Mouse (Mus musculus) left cerebral cortex, postnatal 10 days (tissue): ENCODE data around the gene Pigg. TPM values are rescaled to one million over a fixed set of nuclear protein-coding genes. Genes with fewer than 3 reads are reported as not detected.
"Not testable (repeated sequence)": the region's sequence is repeated elsewhere in the genome, so short reads cannot be mapped to it uniquely, and the experiment has no call there.

Experiments
- DNase-seq, 2 experiments: peaks; one replicate each; pipeline ENCODE4 v3.0.0; 2021 to 2022; ENCODE audit warnings: low spot score in 2 of 2, mixed read lengths in 1 of 2; ENCODE audit errors: extremely low spot score in 1 of 2
- intact Hi-C: fragments of 180-260 bp; cut with DNase I; formaldehyde crosslinking; loops from one replicate; pipeline ENCODE4 v1.15.1; 2025
- total RNA-seq, 2 experiments: library from RNA; stranded (reverse); gene quantifications; 2 replicates each; pipeline ENCODE4 v1.2.3; 2021

Gene Pigg
- total RNA-seq: 1 to 10 TPM; 7.5 to 7.9 TPM

- intact Hi-C loops: no loop called here
Measured at GRCm38 (mm10) chr5:108312224-108313064, at the start of gene Pigg. Gene Pigg (plus strand): TSS chr5:108312609.

GRCm38 (mm10) chr5:108262722-108263121 lies 49.7 kb upstream of the Pigg start:
- intact Hi-C loops: no loop called here
- DNase-seq: peak; percentile 12 to 49

More at GRCm38 (mm10) chr5:108312224-108313064, at the start of gene Pigg:
- peak; percentile 88 to 95 for DNase-seq

- intact Hi-C loops: not testable (repeated sequence)
Measured at GRCm38 (mm10) chr5:108263785-108264184, 48.6 kb upstream of the Pigg start.

GRCm38 (mm10) chr5:108266990-108267389 lies 45.4 kb upstream of the Pigg start:
- intact Hi-C loops: loop anchor here (5.0 kb wide), 1 partner anchor 135 kb away; the partner anchor contains the start of genes Ccdc18 and Tmed5
- DNase-seq: no peak

More at GRCm38 (mm10) chr5:108263785-108264184, 48.6 kb upstream of the Pigg start:
- not testable (repeated sequence) for DNase-seq

- peak; percentile 77 to 94 for DNase-seq
- intact Hi-C loops: loop anchor here (5.0 kb wide), 1 partner anchor 136 kb away; the partner anchor contains the start of genes Ccdc18 and Tmed5
Measured at GRCm38 (mm10) chr5:108268127-108269062, 44.0 kb upstream of the Pigg start, which contains the start of gene Dr1. Gene Dr1 (plus strand): TSS chr5:108268897.

GRCm38 (mm10) chr5:108269063-108269810 lies 43.2 kb upstream of the Pigg start:
- no peak for DNase-seq
- intact Hi-C loops: loop anchor here (5.0 kb wide), 1 partner anchor 137 kb away; the partner anchor contains the start of genes Ccdc18 and Tmed5

- intact Hi-C loops: loop anchor here (5.0 kb wide), 1 partner anchor 137 kb away; the partner anchor contains the start of genes Ccdc18 and Tmed5
- DNase-seq: no peak
Measured at GRCm38 (mm10) chr5:108269811-108270151, 42.6 kb upstream of the Pigg start.

- DNase-seq: no peak
- intact Hi-C loops: no loop called here
Measured at GRCm38 (mm10) chr5:108270415-108270814, 42.0 kb upstream of the Pigg start.

- intact Hi-C loops, DNase-seq: not testable (repeated sequence)
Measured at GRCm38 (mm10) chr5:108271345-108271744, 41.1 kb upstream of the Pigg start.

- intact Hi-C loops: no loop called here
Measured at GRCm38 (mm10) chr5:108286957-108287356, 25.5 kb upstream of the Pigg start.

GRCm38 (mm10) chr5:108301567-108301966 lies 10.8 kb upstream of the Pigg start:
- no peak for DNase-seq
- intact Hi-C loops: no loop called here

More at GRCm38 (mm10) chr5:108286957-108287356, 25.5 kb upstream of the Pigg start:
- DNase-seq: no peak

GRCm38 (mm10) chr5:108313065-108313860 lies 854 bp downstream of the Pigg start:
- no peak for DNase-seq
- intact Hi-C loops: no loop called here

- intact Hi-C loops: loop anchor here (10.0 kb wide), 1 partner anchor 264 kb away; no protein-coding TSS in a partner anchor
Measured at GRCm38 (mm10) chr5:108331051-108331450, 18.6 kb downstream of the Pigg start.

GRCm38 (mm10) chr5:108337385-108337784 lies 25.0 kb downstream of the Pigg start:
- intact Hi-C loops: loop anchor here (10.0 kb wide), 1 partner anchor 257 kb away; no protein-coding TSS in a partner anchor
- no peak for DNase-seq

More at GRCm38 (mm10) chr5:108331051-108331450, 18.6 kb downstream of the Pigg start:
- DNase-seq: no peak

GRCm38 (mm10) chr5:108338049-108338448 lies 25.6 kb downstream of the Pigg start:
- DNase-seq: no peak
- intact Hi-C loops: loop anchor here (10.0 kb wide), 1 partner anchor 257 kb away; no protein-coding TSS in a partner anchor

- intact Hi-C loops: no loop called here
Measured at GRCm38 (mm10) chr5:108343680-108344170, 31.3 kb downstream of the Pigg start.

More at GRCm38 (mm10) chr5:108343680-108344170, 31.3 kb downstream of the Pigg start:
- DNase-seq: no peak
